19 mouse cellular contexts compared by ENCODE assay signal in the genomic region with DNA sequence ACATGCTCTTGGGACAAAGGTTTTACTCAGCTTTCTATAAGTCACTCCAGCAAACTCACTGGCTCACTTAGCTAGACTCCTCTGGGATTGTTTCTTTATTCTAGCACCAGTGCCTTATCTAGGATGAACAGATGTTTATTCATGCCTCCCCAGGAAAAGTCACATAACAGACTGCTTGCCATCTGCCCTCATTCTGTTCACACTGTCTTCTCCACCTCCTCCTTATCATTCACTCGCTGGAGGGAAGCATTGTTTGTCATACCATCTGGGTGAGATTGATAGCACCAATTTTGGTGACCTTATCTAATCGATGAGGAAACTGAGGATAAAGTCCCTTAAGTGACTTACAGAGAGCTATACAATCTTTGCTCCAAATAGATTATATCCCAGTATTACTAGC.
DNase-seq lines count a peak whose midpoint lies in the region; ATAC-seq and TF ChIP-seq lines count a peak whose summit lies in the region.
"Had no signal": no experiment of that assay in that cellular context is flagged by ENCODE, and none has a peak within 500 bp of the region (broad histone marks: within the 10 kb centered on the region; RNA-seq: fewer than 3 reads in every experiment).

No protein-coding gene starts in this region.

- H3K4me1 ChIP-seq in liver, embryonic 12.5 days = no peaks in the 10 kb centered on the region
- no peaks in the 10 kb centered on the region for H3K4me1 ChIP-seq in liver, postnatal 0 days (ENCODE audit: insufficient read depth)
- H3K4me1 ChIP-seq: forebrain, embryonic 10.5 days; hindbrain, embryonic 13.5 days; midbrain, embryonic 13.5 days; neural tube, embryonic 12.5 days had no signal

- no peak overlapping the region for H3K27ac ChIP-seq in liver, embryonic 12.5 days
- no peak overlapping the region for H3K27ac ChIP-seq in liver, postnatal 0 days (ENCODE audit: low read depth)
- H3K27ac ChIP-seq: forebrain, embryonic 10.5 days; hindbrain, embryonic 13.5 days; midbrain, embryonic 13.5 days; neural tube, embryonic 12.5 days; stomach, postnatal 0 days had no signal

- H3K9ac ChIP-seq in liver, embryonic 12.5 days = no peak overlapping the region
- H3K9ac ChIP-seq in liver, postnatal 0 days (replicated peaks) = no peak overlapping the region
- H3K9ac ChIP-seq: hindbrain, embryonic 13.5 days; midbrain, embryonic 13.5 days; neural tube, embryonic 12.5 days had no signal

- no peak for TF ChIP-seq EP300 in liver, postnatal 0 days (IDR thresholded peaks at IDR 0.05; ENCODE audit: low read depth)

- no peak overlapping the region for H3K4me3 ChIP-seq in liver, embryonic 12.5 days
- no peak overlapping the region for H3K4me3 ChIP-seq in liver, postnatal 0 days (ENCODE audit: low read depth, low read length)
- H3K4me3 ChIP-seq: forebrain, embryonic 10.5 days; hindbrain, embryonic 13.5 days; midbrain, embryonic 13.5 days; neural tube, embryonic 12.5 days had no signal

- H3K36me3 ChIP-seq in liver, embryonic 12.5 days = no peaks in the 10 kb centered on the region
- H3K36me3 ChIP-seq in liver, postnatal 0 days (replicated peaks; ENCODE audit: insufficient read depth, low read length) = no peaks in the 10 kb centered on the region
- H3K36me3 ChIP-seq: forebrain, embryonic 10.5 days; hindbrain, embryonic 13.5 days; midbrain, embryonic 13.5 days; neural tube, embryonic 12.5 days had no signal

- no peak for DNase-seq in frontal cortex, postnatal 10 days (ENCODE audit: low spot score in 2 of 2)
- no peak for DNase-seq in liver, postnatal 0 days
- DNase-seq in layer of hippocampus, adult 8-10 months (ENCODE audit: low spot score in 2 of 2) = peak; percentile 5 to 40
- DNase-seq in MN1 (ENCODE audit: low spot score) = no peak
- no peak for DNase-seq in heart, adult 11 months
- DNase-seq: cerebellum, postnatal 10 days; gastrocnemius, postnatal 25 days; kidney, adult 8-10 months; kidney, postnatal 14 days had no signal

- no peaks in the 10 kb centered on the region for H3K9me3 ChIP-seq in liver, embryonic 12.5 days (replicated peaks)
- no peaks in the 10 kb centered on the region for H3K9me3 ChIP-seq in liver, postnatal 0 days (ENCODE audit: low read length)
- H3K9me3 ChIP-seq: forebrain, embryonic 10.5 days; hindbrain, embryonic 13.5 days; midbrain, embryonic 13.5 days; neural tube, embryonic 12.5 days had no signal

- 28% methylated on average over 2 of the region's 2 CpGs for WGBS in liver, embryonic 12.5 days (ENCODE audit: insufficient replicate concordance)
- 31% methylated on average over 2 of the region's 2 CpGs for WGBS in liver, postnatal 0 days (ENCODE audit: insufficient replicate concordance)

- TF ChIP-seq CTCF in liver, postnatal 0 days (IDR thresholded peaks at IDR 0.05; ENCODE audit: low read depth) = no peak

- ATAC-seq in frontal cortex, adult (ENCODE audit: low TSS enrichment) = peak; percentile 27; the same call in 1 of the 2 replicates
- ATAC-seq in liver, embryonic 12.5 days = peak; percentile 32; the same call in 1 of the 2 replicates
- no peak for ATAC-seq in liver, postnatal 0 days
- ATAC-seq in megakaryocyte-erythroid progenitor cell, adult 5-6 weeks (replicated peaks; ENCODE audit: low FRiP score, low TSS enrichment, poor library complexity, severe bottlenecking) = peak; percentile 87
- ATAC-seq: midbrain, embryonic 13.5 days had no signal

- H3K4me2 ChIP-seq in liver, embryonic 12.5 days = no peak overlapping the region
- H3K4me2 ChIP-seq in liver, postnatal 0 days (ENCODE audit: low read depth, low read length) = no peak overlapping the region
- H3K4me2 ChIP-seq: heart, embryonic 11.5 days; hindbrain, embryonic 13.5 days; midbrain, embryonic 13.5 days; neural tube, embryonic 12.5 days had no signal

- no peaks in the 10 kb centered on the region for H3K27me3 ChIP-seq in liver, embryonic 12.5 days (replicated peaks)
- H3K27me3 ChIP-seq in liver, postnatal 0 days (ENCODE audit: insufficient read depth, low read length) = no peaks in the 10 kb centered on the region
- H3K27me3 ChIP-seq: CH12.LX; hindbrain, embryonic 13.5 days; midbrain, embryonic 13.5 days; neural tube, embryonic 12.5 days had no signal

Comparison
In these comparisons a context has a peak if more than half of its experiments do, and no peak if none do; other contexts are left out.
1. DNase-seq: peak in layer of hippocampus, adult 8-10 months (2 of 2); none in frontal cortex, postnatal 10 days (0 of 2), liver, postnatal 0 days (single experiment), MN1 (single experiment) and heart, adult 11 months (single experiment).